Mouse (Mus musculus) stomach, embryonic 16.5 days (tissue): ENCODE results near the gene Tm9sf2. TPM values are rescaled to one million over a fixed set of nuclear protein-coding genes. Genes with fewer than 3 reads are reported as not detected.

Experiments used
- ATAC-seq: fragments of 200-750 bp; cut with Nextera tagmentation; 2 replicates; pipeline ENCODE4 v1.8.0; 2017; ENCODE audit warnings: moderate number of reproducible peaks, moderate TSS enrichment; ENCODE audit not compliant: insufficient read depth, low FRiP score
- H3K27ac ChIP-seq: fragments of 300-500 bp; sonication (generic); 2 replicates; pipeline ENCODE4 v1.5.1; 2014; ENCODE audit warnings: low read length
- H3K27me3 ChIP-seq: fragments of 300-500 bp; sonication (generic); 2 replicates; pipeline ENCODE4 v1.6.1; 2014; ENCODE audit warnings: low read length, control low read depth, mixed read lengths; ENCODE audit not compliant: control insufficient read depth, insufficient read depth
- H3K36me3 ChIP-seq: fragments of 300-500 bp; sonication (generic); 2 replicates; pipeline ENCODE4 v1.6.1; 2014; ENCODE audit warnings: low read length; ENCODE audit not compliant: control insufficient read depth, insufficient read depth
- H3K4me1 ChIP-seq: fragments of 300-500 bp; sonication (generic); 2 replicates; pipeline ENCODE4 v1.6.1; 2014; ENCODE audit warnings: low read length, control low read depth, mixed read lengths; ENCODE audit not compliant: control insufficient read depth, insufficient read depth
- H3K4me2 ChIP-seq: fragments of 300-500 bp; sonication (generic); 2 replicates; pipeline ENCODE4 v1.6.1; 2014; ENCODE audit warnings: low read depth, low read length, mixed read lengths
- H3K4me3 ChIP-seq: fragments of 300-500 bp; sonication (generic); replicated peaks from 2 replicates; pipeline ENCODE4 v1.5.1; 2014; ENCODE audit warnings: mild to moderate bottlenecking, low read length
- H3K9ac ChIP-seq: fragments of 300-500 bp; sonication (generic); 2 replicates; pipeline ENCODE4 v1.6.1; 2014; ENCODE audit warnings: low read length
- H3K9me3 ChIP-seq: fragments of 300-500 bp; sonication (generic); replicated peaks from 2 replicates; pipeline ENCODE4 v1.6.1; 2016; ENCODE audit warnings: low read length, control low read depth; ENCODE audit not compliant: control insufficient read depth
- WGBS: fragments of 180-500 bp; shearing (Covaris S2); extraction: QIAGEN DNeasy Blood & Tissue Kit; methylation state at CpG from one replicate; pipeline ENCODE4 v1.1.7; 2014; 5-methylcytosine and 5-hydroxymethylcytosine counted together
- polyA plus RNA-seq: library from polyadenylated mRNA; unstranded; fragments of >200 nt; fragmentation: Nextera tagmentation; extraction: Ambion mirVana; gene quantifications from 2 replicates; pipeline ENCODE4 v1.2.1, GENCODE M21; 2015

Tm9sf2 gene
- polyA plus RNA-seq, 1 experiment from 2014 or later = 209 TPM

DNA sequence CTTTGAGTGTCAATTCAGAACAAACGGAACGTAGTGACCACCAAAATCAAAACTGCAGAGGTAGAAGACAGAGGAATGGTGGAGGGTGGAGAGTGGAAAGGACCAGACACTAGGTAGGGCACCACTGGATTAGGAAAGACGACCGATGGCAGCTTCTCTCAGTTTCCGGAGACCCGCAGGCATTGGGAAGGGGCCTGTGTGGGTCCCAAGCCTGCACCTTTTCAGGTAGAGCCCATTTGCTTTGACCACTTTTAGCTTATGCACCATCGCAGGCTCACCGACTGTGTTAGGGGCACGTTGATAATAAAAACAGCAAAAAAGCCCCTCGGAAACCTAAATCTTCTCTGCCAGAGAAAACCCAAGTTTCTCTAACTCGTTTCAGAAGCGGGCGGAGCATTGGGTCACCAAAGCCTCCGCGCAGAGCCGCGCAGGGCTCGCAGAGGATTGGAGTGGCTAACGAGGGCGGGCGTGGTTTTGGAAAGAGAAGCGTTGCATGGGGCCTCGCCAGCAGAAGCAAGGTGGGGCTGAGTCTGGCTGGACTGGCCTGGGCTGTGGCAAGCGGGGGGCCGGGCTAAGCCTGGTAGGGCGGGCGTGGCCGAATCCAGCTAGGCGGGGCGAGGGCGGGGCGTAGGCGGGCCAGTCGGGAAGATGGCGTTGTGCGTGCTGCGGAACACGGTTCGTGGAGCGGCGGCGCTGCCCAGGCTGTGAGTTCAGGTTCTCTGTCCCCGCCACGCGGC is 74.4 kb downstream of the Tm9sf2 start, which contains the start of gene Clybl:
TSS of gene Clybl (plus strand) at position 627 of the 737 bp plus-strand sequence.
- peak within 1 kb of the TSS; percentile 26; the same call in 1 of the 2 replicates for H3K27ac ChIP-seq
- H3K27me3 ChIP-seq = no peaks in the 10 kb centered on the region
- H3K36me3 ChIP-seq = no peaks in the 10 kb centered on the region
- ATAC-seq = peak; percentile 99
- WGBS = 3% methylated on average over 45 of the region's 45 CpGs
- H3K4me2 ChIP-seq = peak within 1 kb of the TSS; percentile 89
- peaks cover 6% of the 10 kb centered on the region for H3K4me1 ChIP-seq
- peak within 1 kb of the TSS; percentile 82 for H3K4me3 ChIP-seq
- peak within 1 kb of the TSS; percentile 86 for H3K9ac ChIP-seq
- H3K9me3 ChIP-seq = no peaks in the 10 kb centered on the region

DNA sequence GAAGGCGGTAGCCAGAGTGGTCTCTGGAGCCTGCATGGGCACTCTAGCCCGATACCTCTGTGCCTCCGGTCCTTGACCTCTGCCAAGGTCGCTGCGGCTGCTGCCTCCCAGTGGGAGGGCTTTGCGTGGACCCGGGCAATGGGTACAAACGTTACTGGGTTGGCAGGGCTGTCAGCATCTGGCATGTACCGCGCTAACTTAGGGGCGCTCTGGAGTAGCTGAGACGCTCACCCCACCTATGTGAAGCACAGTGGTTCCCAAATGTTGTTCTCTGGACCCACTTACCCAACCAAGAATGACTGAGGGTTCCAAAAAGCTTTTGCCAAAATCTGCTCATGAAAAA is 74.9 kb downstream of the Tm9sf2 start:
- 2% methylated on average over 12 of the region's 12 CpGs for WGBS
- ATAC-seq = peak; percentile 50

GRCm38 (mm10) chr14:122182220-122182619 is 75.4 kb downstream of the Tm9sf2 start:
- no peaks in the 10 kb centered on the region for H3K36me3 ChIP-seq
- H3K4me2 ChIP-seq = peak overlapping the region; percentile 89
- ATAC-seq = no peak
- no peaks in the 10 kb centered on the region for H3K9me3 ChIP-seq
- H3K27ac ChIP-seq = no peak overlapping the region
- no peak overlapping the region for H3K9ac ChIP-seq
- WGBS = 64% methylated on average over 6 of the region's 6 CpGs
- H3K4me3 ChIP-seq = peak overlapping the region; percentile 82
- no peaks in the 10 kb centered on the region for H3K27me3 ChIP-seq
- H3K4me1 ChIP-seq = peaks cover 6% of the 10 kb centered on the region

More for the DNA sequence above, 74.9 kb downstream of the Tm9sf2 start:
- Histone ChIP-seq H3K4me1 (peaks cover 6% of the 10 kb centered on the region), H3K4me2 (peak overlapping the region; percentile 89), H3K27ac (no peak overlapping the region), H3K9me3 (no peaks in the 10 kb centered on the region), H3K9ac (peak overlapping the region; percentile 86), H3K4me3 (peak overlapping the region; percentile 82), H3K27me3 (no peaks in the 10 kb centered on the region), H3K36me3 (no peaks in the 10 kb centered on the region)

- 74% methylated on average over 11 of the region's 11 CpGs for WGBS
- Histone ChIP-seq H3K4me2 (no peak overlapping the region), H3K4me1 (peaks cover 6% of the 10 kb centered on the region), H3K27ac (no peak overlapping the region), H3K36me3 (no peaks in the 10 kb centered on the region), H3K9ac (no peak overlapping the region), H3K9me3 (no peaks in the 10 kb centered on the region), H3K4me3 (no peak overlapping the region), H3K27me3 (no peaks in the 10 kb centered on the region)
- no peak for ATAC-seq
Observed at GRCm38 (mm10) chr14:122183974-122184373, 77.1 kb downstream of the Tm9sf2 start.

DNA sequence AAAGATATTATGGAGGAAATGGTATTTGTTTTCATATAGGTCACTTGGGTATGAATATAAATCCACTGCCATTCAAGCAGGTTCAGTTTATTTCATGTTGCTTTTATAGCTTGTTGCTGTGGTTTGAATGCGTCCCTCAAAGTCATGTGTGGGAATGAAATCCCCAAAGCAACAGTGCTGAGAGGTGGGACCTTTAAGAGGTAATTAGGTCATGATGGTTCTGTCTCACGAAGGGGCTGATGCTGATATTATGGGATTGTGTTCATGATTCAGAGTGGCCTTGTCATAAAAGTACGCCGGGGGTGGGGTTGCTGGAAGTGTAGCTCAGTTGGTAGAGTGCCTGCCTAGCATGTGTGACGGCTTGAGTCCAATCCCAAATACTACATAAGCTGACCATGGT is 81.4 kb downstream of the Tm9sf2 start:
- H3K27ac ChIP-seq = no peak overlapping the region
- ATAC-seq = no peak
- no peaks in the 10 kb centered on the region for H3K9me3 ChIP-seq
- H3K9ac ChIP-seq = no peak overlapping the region
- no peak overlapping the region for H3K4me3 ChIP-seq
- no peaks in the 10 kb centered on the region for H3K4me1 ChIP-seq
- 92% methylated on average over 5 of the region's 5 CpGs for WGBS
- H3K36me3 ChIP-seq = no peaks in the 10 kb centered on the region
- no peak overlapping the region for H3K4me2 ChIP-seq
- no peaks in the 10 kb centered on the region for H3K27me3 ChIP-seq

DNA sequence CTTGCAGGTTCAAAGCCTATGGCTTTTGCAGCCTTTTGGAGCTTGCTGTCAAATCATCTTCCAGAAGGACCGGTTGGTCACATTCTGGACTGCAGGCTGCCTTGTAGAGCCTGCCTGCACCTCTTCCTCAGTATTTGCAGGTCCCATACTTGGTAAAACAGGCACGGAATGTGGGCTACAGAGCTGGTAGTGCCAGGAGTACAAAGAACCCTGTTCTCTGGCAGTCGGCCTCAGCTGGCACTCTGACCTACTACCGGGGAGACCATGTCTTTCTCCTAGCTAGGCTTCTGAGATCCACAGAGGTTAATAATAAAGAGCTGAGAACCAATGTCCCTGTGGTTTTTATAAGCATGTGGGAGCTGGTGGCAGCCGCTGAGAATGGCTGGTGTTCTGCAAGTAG is 83.1 kb downstream of the Tm9sf2 start:
- 81% methylated on average over 5 of the region's 5 CpGs for WGBS
- Histone ChIP-seq H3K27ac (no peak overlapping the region), H3K4me3 (no peak overlapping the region), H3K9ac (no peak overlapping the region), H3K4me2 (no peak overlapping the region), H3K9me3 (no peaks in the 10 kb centered on the region), H3K36me3 (no peaks in the 10 kb centered on the region), H3K27me3 (no peaks in the 10 kb centered on the region), H3K4me1 (no peaks in the 10 kb centered on the region)
- no peak for ATAC-seq

GRCm38 (mm10) chr14:122190527-122190926 is 83.7 kb downstream of the Tm9sf2 start:
- Histone ChIP-seq H3K9me3 (no peaks in the 10 kb centered on the region), H3K9ac (no peak overlapping the region), H3K4me2 (no peak overlapping the region), H3K36me3 (no peaks in the 10 kb centered on the region), H3K27me3 (no peaks in the 10 kb centered on the region), H3K4me3 (no peak overlapping the region), H3K4me1 (no peaks in the 10 kb centered on the region), H3K27ac (no peak overlapping the region)
- no peak for ATAC-seq
- WGBS = 28% methylated on average over 2 of the region's 2 CpGs

DNA sequence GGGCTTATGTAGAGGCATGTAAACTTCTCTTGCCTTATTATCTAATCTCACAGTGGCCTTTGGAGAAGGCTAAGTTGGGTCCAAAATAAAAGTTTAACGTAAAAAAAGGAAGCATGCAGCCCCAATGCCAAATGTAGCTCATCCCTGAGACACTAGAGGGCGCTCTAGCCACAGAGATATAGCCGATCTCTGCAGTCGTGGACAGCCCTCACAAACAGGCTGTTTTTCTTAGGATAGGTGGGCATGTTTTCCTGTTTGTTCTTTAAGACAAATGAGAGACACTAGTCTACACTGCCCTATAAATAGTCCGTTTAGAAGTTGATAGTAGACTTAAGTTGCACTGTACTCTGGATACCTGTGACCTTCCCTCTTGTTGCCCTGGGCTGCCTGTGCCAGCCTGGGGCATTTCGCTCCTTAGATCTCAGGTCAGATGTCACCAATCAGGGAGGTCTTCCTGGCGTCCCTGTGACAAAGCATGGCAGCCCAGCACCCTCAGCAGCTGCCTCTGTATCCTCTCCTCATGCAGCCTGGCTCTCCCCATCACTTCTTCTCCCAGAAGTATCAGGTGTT is 84.2 kb downstream of the Tm9sf2 start:
- H3K4me1 ChIP-seq = no peaks in the 10 kb centered on the region
- peak; percentile 17; the same call in 1 of the 2 replicates for ATAC-seq
- H3K9me3 ChIP-seq = no peaks in the 10 kb centered on the region
- H3K27ac ChIP-seq = no peak overlapping the region
- no peak overlapping the region for H3K4me3 ChIP-seq
- no peak overlapping the region; the same call in 1 of the 2 replicates for H3K9ac ChIP-seq
- no peak overlapping the region for H3K4me2 ChIP-seq
- H3K36me3 ChIP-seq = no peaks in the 10 kb centered on the region
- H3K27me3 ChIP-seq = no peaks in the 10 kb centered on the region
- WGBS = 14% methylated on average over 7 of the region's 7 CpGs

- Histone ChIP-seq H3K4me3 (no peak overlapping the region), H3K9ac (no peak overlapping the region), H3K27me3 (no peaks in the 10 kb centered on the region), H3K36me3 (no peaks in the 10 kb centered on the region), H3K4me2 (no peak overlapping the region), H3K27ac (no peak overlapping the region), H3K9me3 (no peaks in the 10 kb centered on the region; the same call in 1 of the 2 replicates), H3K4me1 (no peaks in the 10 kb centered on the region)
- ATAC-seq = no peak
- WGBS = 94% methylated on average over 8 of the region's 8 CpGs
Observed at GRCm38 (mm10) chr14:122194630-122195029, 87.8 kb downstream of the Tm9sf2 start.
